Mouse (Mus musculus): ENCODE measurements around the gene Mllt10. TPM values are rescaled to one million over a fixed set of nuclear protein-coding genes. Genes with fewer than 3 reads are reported as not detected.
"Not testable (repeated sequence)": the region's sequence is repeated elsewhere in the genome, so short reads cannot be mapped to it uniquely, and the experiment has no call there.

Mllt10 gene
- polyA plus RNA-seq, 1 experiment, result 32.5 TPM

GRCm38 (mm10) chr2:18068071-18068796 is 13.2 kb downstream of the Mllt10 start:
- H3K4me3 ChIP-seq (ENCODE audit: insufficient read depth, low read length), result no peak overlapping the region

GRCm38 (mm10) chr2:18071947-18072346 is 16.9 kb downstream of the Mllt10 start:
- Histone ChIP-seq H3K4me1 (ENCODE audit: control insufficient read depth, insufficient read depth, low read length) (peaks cover 2% of the 10 kb centered on the region; the same call in 1 of the 2 replicates), H3K4me3 (ENCODE audit: insufficient read depth, low read length) (no peak overlapping the region), H3K27ac (ENCODE audit: insufficient read depth, low read depth, low read length) (no peak overlapping the region)
- TF ChIP-seq CTCF (IDR thresholded peaks at IDR 0.05; ENCODE audit: low read depth, low read length) (no peak), POLR2A (IDR thresholded peaks at IDR 0.05; ENCODE audit: borderline replicate concordance, low read depth, low read length) (no peak)

More at GRCm38 (mm10) chr2:18068071-18068796, 13.2 kb downstream of the Mllt10 start:
- H3K4me1 ChIP-seq (ENCODE audit: control insufficient read depth, insufficient read depth, low read length), result peaks cover 2% of the 10 kb centered on the region; the same call in 1 of the 2 replicates
- H3K27ac ChIP-seq (ENCODE audit: insufficient read depth, low read depth, low read length), result no peak overlapping the region
- TF ChIP-seq POLR2A (IDR thresholded peaks at IDR 0.05; ENCODE audit: borderline replicate concordance, low read depth, low read length) (no peak), CTCF (IDR thresholded peaks at IDR 0.05; ENCODE audit: low read depth, low read length) (no peak)

- Histone ChIP-seq H3K27ac (ENCODE audit: insufficient read depth, low read depth, low read length) (no peak overlapping the region), H3K4me3 (ENCODE audit: insufficient read depth, low read length) (no peak overlapping the region), H3K4me1 (ENCODE audit: control insufficient read depth, insufficient read depth, low read length) (no peaks in the 10 kb centered on the region)
- TF ChIP-seq CTCF (IDR thresholded peaks at IDR 0.05; ENCODE audit: low read depth, low read length), result no peak
- TF ChIP-seq POLR2A (IDR thresholded peaks at IDR 0.05; ENCODE audit: borderline replicate concordance, low read depth, low read length), result no peak
These were observed 25.3 kb downstream of the Mllt10 start for GRCm38 (mm10) chr2:18080182-18080860.

- H3K27ac ChIP-seq (ENCODE audit: insufficient read depth, low read depth, low read length); H3K4me3 ChIP-seq (ENCODE audit: insufficient read depth, low read length); H3K4me1 ChIP-seq (ENCODE audit: control insufficient read depth, insufficient read depth, low read length): not testable (repeated sequence)
These were observed 32.7 kb downstream of the Mllt10 start for GRCm38 (mm10) chr2:18087695-18088094.

GRCm38 (mm10) chr2:18093858-18094257 is 38.8 kb downstream of the Mllt10 start:
- no peak overlapping the region for H3K27ac ChIP-seq (ENCODE audit: insufficient read depth, low read depth, low read length)
- no peak overlapping the region for H3K4me3 ChIP-seq (ENCODE audit: insufficient read depth, low read length)
- no peak for TF ChIP-seq CTCF (IDR thresholded peaks at IDR 0.05; ENCODE audit: low read depth, low read length)
- no peak for TF ChIP-seq POLR2A (IDR thresholded peaks at IDR 0.05; ENCODE audit: borderline replicate concordance, low read depth, low read length)
- 0 out of 2 replicates have a peak, but pooled peaks cover 4% of the 10 kb centered on the region for H3K4me1 ChIP-seq (ENCODE audit: control insufficient read depth, insufficient read depth, low read length)

GRCm38 (mm10) chr2:18094319-18094718 is 39.3 kb downstream of the Mllt10 start:
- Histone ChIP-seq H3K4me1 (ENCODE audit: control insufficient read depth, insufficient read depth, low read length) (0 out of 2 replicates have a peak, but pooled peaks cover 4% of the 10 kb centered on the region), H3K27ac (ENCODE audit: insufficient read depth, low read depth, low read length) (no peak overlapping the region), H3K4me3 (ENCODE audit: insufficient read depth, low read length) (no peak overlapping the region)
- TF ChIP-seq POLR2A (IDR thresholded peaks at IDR 0.05; ENCODE audit: borderline replicate concordance, low read depth, low read length) (no peak), CTCF (IDR thresholded peaks at IDR 0.05; ENCODE audit: low read depth, low read length) (no peak)

- H3K4me3 ChIP-seq (ENCODE audit: insufficient read depth, low read length), result no peak overlapping the region
- TF ChIP-seq CTCF (IDR thresholded peaks at IDR 0.05; ENCODE audit: low read depth, low read length) (no peak), POLR2A (IDR thresholded peaks at IDR 0.05; ENCODE audit: borderline replicate concordance, low read depth, low read length) (no peak)
These were observed 40.8 kb downstream of the Mllt10 start for GRCm38 (mm10) chr2:18095804-18096203.

GRCm38 (mm10) chr2:18100914-18101313 is 45.9 kb downstream of the Mllt10 start:
- H3K4me3 ChIP-seq (ENCODE audit: insufficient read depth, low read length), result no peak overlapping the region
- TF ChIP-seq POLR2A (IDR thresholded peaks at IDR 0.05; ENCODE audit: borderline replicate concordance, low read depth, low read length), result no peak
- no peak for TF ChIP-seq CTCF (IDR thresholded peaks at IDR 0.05; ENCODE audit: low read depth, low read length)

More at GRCm38 (mm10) chr2:18095804-18096203, 40.8 kb downstream of the Mllt10 start:
- Histone ChIP-seq H3K4me1 (ENCODE audit: control insufficient read depth, insufficient read depth, low read length) (0 out of 2 replicates have a peak, but pooled peaks cover 4% of the 10 kb centered on the region), H3K27ac (ENCODE audit: insufficient read depth, low read depth, low read length) (no peak overlapping the region)

GRCm38 (mm10) chr2:18107561-18107960 is 52.5 kb downstream of the Mllt10 start:
- no peak for TF ChIP-seq CTCF (IDR thresholded peaks at IDR 0.05; ENCODE audit: low read depth, low read length)
- no peak for TF ChIP-seq POLR2A (IDR thresholded peaks at IDR 0.05; ENCODE audit: borderline replicate concordance, low read depth, low read length)
- Histone ChIP-seq H3K27ac (ENCODE audit: insufficient read depth, low read depth, low read length) (no peak overlapping the region), H3K4me3 (ENCODE audit: insufficient read depth, low read length) (no peak overlapping the region), H3K4me1 (ENCODE audit: control insufficient read depth, insufficient read depth, low read length) (peaks cover 8% of the 10 kb centered on the region)

More at GRCm38 (mm10) chr2:18100914-18101313, 45.9 kb downstream of the Mllt10 start:
- no peak overlapping the region for H3K27ac ChIP-seq (ENCODE audit: insufficient read depth, low read depth, low read length)
- H3K4me1 ChIP-seq (ENCODE audit: control insufficient read depth, insufficient read depth, low read length), result peaks cover 10% of the 10 kb centered on the region

GRCm38 (mm10) chr2:18108214-18108613 is 53.2 kb downstream of the Mllt10 start:
- Histone ChIP-seq H3K4me3 (ENCODE audit: insufficient read depth, low read length) (no peak overlapping the region), H3K27ac (ENCODE audit: insufficient read depth, low read depth, low read length) (no peak overlapping the region), H3K4me1 (ENCODE audit: control insufficient read depth, insufficient read depth, low read length) (peaks cover 6% of the 10 kb centered on the region; the same call in 1 of the 2 replicates)
- TF ChIP-seq POLR2A (IDR thresholded peaks at IDR 0.05; ENCODE audit: borderline replicate concordance, low read depth, low read length), result no peak
- no peak for TF ChIP-seq CTCF (IDR thresholded peaks at IDR 0.05; ENCODE audit: low read depth, low read length)

All from bone marrow macrophage, adult 2 months (primary cell).